Mouse (Mus musculus) E14TG2a.4 (cell line): ENCODE data around the gene Gucd1.
A peak's percentile ranks its signal among the peaks of the same experiment; 100 is the strongest.

ENCODE experiments used
- H3K27me3 ChIP-seq: 2 replicates; pipeline ENCODE4 v1.6.1; 2014; ENCODE audit warnings: low read length, control low read depth; ENCODE audit not compliant: insufficient read depth
- H3K36me3 ChIP-seq: 2 replicates; pipeline ENCODE4 v1.6.1; 2014; ENCODE audit warnings: low read length, control low read depth; ENCODE audit not compliant: insufficient read depth
- H3K4me1 ChIP-seq: replicated peaks from 2 replicates; pipeline ENCODE4 v1.6.1; 2014; ENCODE audit warnings: low read depth, low read length, control low read depth
- H3K4me3 ChIP-seq: replicated peaks from 2 replicates; pipeline ENCODE4 v1.5.1; 2014; ENCODE audit warnings: mild to moderate bottlenecking, low read length
- H3K9me3 ChIP-seq: 2 replicates; pipeline ENCODE4 v1.6.1; 2014; ENCODE audit warnings: low read length, control low read depth
- CTCF ChIP-seq: conservative IDR thresholded peaks from 2 replicates; pipeline ENCODE4 v1.5.1; 2014; ENCODE audit warnings: low read length
- NANOG ChIP-seq: IDR thresholded peaks from 2 replicates; pipeline ENCODE4 v1.6.1; 2014; ENCODE audit warnings: borderline replicate concordance, low read length, mixed read lengths
- POU5F1 ChIP-seq: IDR thresholded peaks from 2 replicates; pipeline ENCODE4 v1.6.1; 2014; ENCODE audit warnings: low read length, borderline replicate concordance

Gene Gucd1

GRCm38 (mm10) chr10:75559676-75560548 is 42.1 kb upstream of the Gucd1 start, which contains the start of gene Lrrc75b:
Gene Lrrc75b (minus strand): TSS chr10:75560330.
- H3K4me1 ChIP-seq, result peaks cover 58% of the 10 kb centered on the region
- H3K36me3 ChIP-seq, result no peaks in the 10 kb centered on the region
- peaks cover 94% of the 10 kb centered on the region for H3K27me3 ChIP-seq
- TF ChIP-seq NANOG, result no peak
- no peak for TF ChIP-seq CTCF
- H3K4me3 ChIP-seq, result peak within 1 kb of the TSS; percentile 78
- no peaks in the 10 kb centered on the region for H3K9me3 ChIP-seq

- H3K4me3 ChIP-seq, result peak overlapping the region; percentile 78
- H3K9me3 ChIP-seq, result no peaks in the 10 kb centered on the region
- peaks cover 89% of the 10 kb centered on the region for H3K27me3 ChIP-seq
- H3K36me3 ChIP-seq, result no peaks in the 10 kb centered on the region
- peaks cover 52% of the 10 kb centered on the region for H3K4me1 ChIP-seq
- TF ChIP-seq POU5F1 (no peak), NANOG (no peak), CTCF (no peak)
Measured at GRCm38 (mm10) chr10:75559041-75559675, 41.4 kb upstream of the Gucd1 start.

- Histone ChIP-seq H3K4me3 (no peak overlapping the region), H3K27me3 (peaks cover 90% of the 10 kb centered on the region), H3K9me3 (no peaks in the 10 kb centered on the region), H3K36me3 (no peaks in the 10 kb centered on the region), H3K4me1 (peaks cover 52% of the 10 kb centered on the region)
- TF ChIP-seq POU5F1 (no peak), NANOG (no peak), CTCF (no peak)
Measured at GRCm38 (mm10) chr10:75558515-75558914, 40.7 kb upstream of the Gucd1 start.

- Histone ChIP-seq H3K9me3 (no peaks in the 10 kb centered on the region), H3K36me3 (no peaks in the 10 kb centered on the region), H3K4me3 (no peak overlapping the region), H3K27me3 (peaks cover 87% of the 10 kb centered on the region), H3K4me1 (peaks cover 55% of the 10 kb centered on the region)
- TF ChIP-seq POU5F1 (no peak), CTCF (no peak), NANOG (no peak)
Measured at GRCm38 (mm10) chr10:75556026-75556425, 38.3 kb upstream of the Gucd1 start.

GRCm38 (mm10) chr10:75555557-75555956 is 37.8 kb upstream of the Gucd1 start:
- Histone ChIP-seq H3K36me3 (no peaks in the 10 kb centered on the region), H3K27me3 (peaks cover 82% of the 10 kb centered on the region), H3K4me3 (no peak overlapping the region), H3K4me1 (peaks cover 52% of the 10 kb centered on the region), H3K9me3 (no peaks in the 10 kb centered on the region)
- TF ChIP-seq CTCF (no peak), POU5F1 (no peak), NANOG (no peak)

- Histone ChIP-seq H3K4me3 (peak overlapping the region; percentile 54), H3K4me1 (peaks cover 42% of the 10 kb centered on the region), H3K36me3 (no peaks in the 10 kb centered on the region), H3K27me3 (peaks cover 69% of the 10 kb centered on the region), H3K9me3 (no peaks in the 10 kb centered on the region)
- no peak for TF ChIP-seq POU5F1
- TF ChIP-seq CTCF, result no peak
- no peak for TF ChIP-seq NANOG
Measured at GRCm38 (mm10) chr10:75554090-75554489, 36.3 kb upstream of the Gucd1 start.

GRCm38 (mm10) chr10:75552701-75553450 is 35.1 kb upstream of the Gucd1 start:
- Histone ChIP-seq H3K27me3 (peaks cover 57% of the 10 kb centered on the region), H3K4me3 (0 out of 2 replicates have a peak overlapping the region, but pooled peaks have one; percentile 54), H3K4me1 (peaks cover 38% of the 10 kb centered on the region), H3K36me3 (no peaks in the 10 kb centered on the region), H3K9me3 (no peaks in the 10 kb centered on the region)
- no peak for TF ChIP-seq NANOG
- TF ChIP-seq POU5F1, result no peak
- no peak for TF ChIP-seq CTCF

- Histone ChIP-seq H3K4me1 (peaks cover 30% of the 10 kb centered on the region), H3K27me3 (peaks cover 49% of the 10 kb centered on the region), H3K4me3 (no peak overlapping the region), H3K36me3 (no peaks in the 10 kb centered on the region), H3K9me3 (no peaks in the 10 kb centered on the region)
- TF ChIP-seq POU5F1 (no peak), CTCF (no peak), NANOG (no peak)
Measured at GRCm38 (mm10) chr10:75552106-75552505, 34.3 kb upstream of the Gucd1 start.
